Mouse (Mus musculus) stomach, embryonic 16.5 days (tissue): ENCODE results near the gene Pacsin2. TPM values are rescaled to one million over a fixed set of nuclear protein-coding genes. Genes with fewer than 3 reads are reported as not detected.
"Not testable (repeated sequence)": the region's sequence is repeated elsewhere in the genome, so short reads cannot be mapped to it uniquely, and the experiment has no call there.

Source experiments
- ATAC-seq: fragments of 200-750 bp; cut with Nextera tagmentation; 2 replicates; pipeline ENCODE4 v1.8.0; 2017; ENCODE audit warnings: moderate number of reproducible peaks, moderate TSS enrichment; ENCODE audit not compliant: insufficient read depth, low FRiP score
- H3K27ac ChIP-seq: fragments of 300-500 bp; sonication (generic); 2 replicates; pipeline ENCODE4 v1.5.1; 2014; ENCODE audit warnings: low read length
- H3K27me3 ChIP-seq: fragments of 300-500 bp; sonication (generic); 2 replicates; pipeline ENCODE4 v1.6.1; 2014; ENCODE audit warnings: low read length, control low read depth, mixed read lengths; ENCODE audit not compliant: control insufficient read depth, insufficient read depth
- H3K36me3 ChIP-seq: fragments of 300-500 bp; sonication (generic); 2 replicates; pipeline ENCODE4 v1.6.1; 2014; ENCODE audit warnings: low read length; ENCODE audit not compliant: control insufficient read depth, insufficient read depth
- H3K4me1 ChIP-seq: fragments of 300-500 bp; sonication (generic); 2 replicates; pipeline ENCODE4 v1.6.1; 2014; ENCODE audit warnings: low read length, control low read depth, mixed read lengths; ENCODE audit not compliant: control insufficient read depth, insufficient read depth
- H3K4me2 ChIP-seq: fragments of 300-500 bp; sonication (generic); 2 replicates; pipeline ENCODE4 v1.6.1; 2014; ENCODE audit warnings: low read depth, low read length, mixed read lengths
- H3K4me3 ChIP-seq: fragments of 300-500 bp; sonication (generic); replicated peaks from 2 replicates; pipeline ENCODE4 v1.5.1; 2014; ENCODE audit warnings: mild to moderate bottlenecking, low read length
- H3K9ac ChIP-seq: fragments of 300-500 bp; sonication (generic); 2 replicates; pipeline ENCODE4 v1.6.1; 2014; ENCODE audit warnings: low read length
- H3K9me3 ChIP-seq: fragments of 300-500 bp; sonication (generic); replicated peaks from 2 replicates; pipeline ENCODE4 v1.6.1; 2016; ENCODE audit warnings: low read length, control low read depth; ENCODE audit not compliant: control insufficient read depth
- WGBS: fragments of 180-500 bp; shearing (Covaris S2); extraction: QIAGEN DNeasy Blood & Tissue Kit; methylation state at CpG from one replicate; pipeline ENCODE4 v1.1.7; 2014; 5-methylcytosine and 5-hydroxymethylcytosine counted together
- polyA plus RNA-seq: library from polyadenylated mRNA; unstranded; fragments of >200 nt; fragmentation: Nextera tagmentation; extraction: Ambion mirVana; gene quantifications from 2 replicates; pipeline ENCODE4 v1.2.1, GENCODE M21; 2015

Pacsin2 gene
- polyA plus RNA-seq, 1 experiment from 2014 or later, result 64.5 TPM

DNA sequence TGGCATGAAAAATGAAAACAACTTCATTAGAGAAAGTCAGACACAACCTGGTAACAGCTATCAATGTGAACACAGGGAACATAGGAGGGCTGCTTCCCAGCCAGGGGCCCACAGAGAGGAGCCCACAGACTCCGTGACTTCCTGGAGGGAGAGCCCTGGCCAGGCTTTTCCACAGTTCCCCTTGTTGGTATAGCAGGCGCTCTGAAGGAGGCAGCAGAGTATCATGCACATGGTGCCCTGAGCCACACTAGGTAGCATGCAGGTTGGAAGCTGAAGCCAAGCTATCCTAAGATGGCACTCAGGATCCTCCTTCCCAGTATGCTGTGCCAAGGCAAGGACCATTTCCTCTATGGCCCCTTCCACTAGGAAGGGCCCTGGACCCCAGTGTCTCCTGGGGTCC is 80.8 kb downstream of the Pacsin2 start:
- Histone ChIP-seq H3K27me3 (no peaks in the 10 kb centered on the region), H3K27ac (no peak overlapping the region), H3K36me3 (peaks cover 25% of the 10 kb centered on the region), H3K4me2 (no peak overlapping the region), H3K4me3 (no peak overlapping the region), H3K9me3 (0 out of 2 replicates have a peak, but pooled peaks cover 3% of the 10 kb centered on the region), H3K9ac (no peak overlapping the region), H3K4me1 (no peaks in the 10 kb centered on the region)
- no peak for ATAC-seq
- 89% methylated on average over 2 of the region's 2 CpGs for WGBS

DNA sequence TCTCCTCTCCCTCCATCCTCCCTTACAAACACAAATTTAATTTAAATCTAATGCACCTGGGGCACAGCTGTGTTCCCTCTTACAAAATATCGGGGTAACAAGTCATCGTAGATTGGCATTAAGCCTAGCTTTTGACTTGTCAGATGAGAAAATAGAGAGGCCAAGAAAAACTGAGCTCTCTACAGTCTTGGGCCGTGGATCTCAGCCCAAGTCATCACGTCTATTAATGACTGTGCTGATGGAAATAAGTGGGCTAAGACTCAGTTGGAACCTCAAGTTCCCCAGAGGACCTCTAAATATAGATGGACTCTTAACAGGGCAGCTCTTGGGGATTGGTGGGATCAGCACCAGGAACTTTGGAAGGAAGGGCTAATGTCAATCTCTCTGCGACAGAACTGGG is 81.3 kb downstream of the Pacsin2 start:
- Histone ChIP-seq H3K4me1 (no peaks in the 10 kb centered on the region), H3K27ac (no peak overlapping the region), H3K4me2 (no peak overlapping the region), H3K27me3 (no peaks in the 10 kb centered on the region), H3K9me3 (0 out of 2 replicates have a peak, but pooled peaks cover 3% of the 10 kb centered on the region), H3K9ac (no peak overlapping the region), H3K4me3 (no peak overlapping the region), H3K36me3 (peaks cover 25% of the 10 kb centered on the region)
- no peak for ATAC-seq
- 82% methylated on average over 5 of the region's 5 CpGs for WGBS

DNA sequence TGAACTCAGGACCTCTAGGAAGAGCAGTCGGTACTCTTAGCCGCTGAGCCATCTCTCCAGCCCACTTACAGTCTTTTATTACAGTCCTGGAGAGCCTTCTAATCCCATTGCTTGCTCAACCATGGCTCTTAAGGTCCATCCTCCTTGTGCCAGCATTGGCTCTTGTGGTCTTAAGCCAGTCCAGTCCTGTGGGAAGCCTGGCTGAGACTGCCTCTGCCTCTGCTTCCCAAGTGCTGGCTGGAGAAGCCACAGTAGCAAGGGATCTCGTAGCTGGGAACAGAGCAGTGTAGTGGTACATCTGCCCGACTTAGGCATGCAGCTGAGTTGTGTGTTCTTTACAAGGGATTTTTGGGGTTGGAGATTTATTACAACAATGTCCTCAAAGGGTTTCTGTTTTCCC is 81.9 kb downstream of the Pacsin2 start:
- Histone ChIP-seq H3K4me3 (no peak overlapping the region), H3K27ac (no peak overlapping the region), H3K36me3 (peaks cover 27% of the 10 kb centered on the region), H3K27me3 (no peaks in the 10 kb centered on the region), H3K4me2 (no peak overlapping the region), H3K9ac (no peak overlapping the region), H3K4me1 (no peaks in the 10 kb centered on the region), H3K9me3 (0 out of 2 replicates have a peak, but pooled peaks cover 3% of the 10 kb centered on the region)
- 93% methylated on average over 4 of the region's 4 CpGs for WGBS
- no peak for ATAC-seq

DNA sequence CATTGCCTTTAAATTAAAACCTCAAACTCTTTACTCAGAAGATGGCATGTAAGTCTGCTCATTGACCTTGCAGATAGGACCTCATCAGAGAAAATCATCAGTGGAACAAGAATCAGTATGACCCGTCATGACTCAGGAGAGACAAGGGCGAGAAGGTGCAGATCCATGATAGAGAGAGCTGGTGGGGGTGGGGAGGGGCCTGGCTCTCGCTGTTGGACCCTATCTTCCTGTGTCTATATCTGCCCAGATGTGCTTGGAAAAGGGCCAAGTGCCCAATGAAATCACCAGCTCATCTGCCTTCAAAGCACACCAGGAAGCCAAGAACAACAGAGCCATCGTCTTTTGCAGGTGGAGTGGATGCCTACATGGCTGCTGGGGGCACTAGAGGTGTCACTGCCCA is 87.3 kb downstream of the Pacsin2 start:
- H3K4me1 ChIP-seq, result 0 out of 2 replicates have a peak, but pooled peaks cover 4% of the 10 kb centered on the region
- ATAC-seq, result no peak

DNA sequence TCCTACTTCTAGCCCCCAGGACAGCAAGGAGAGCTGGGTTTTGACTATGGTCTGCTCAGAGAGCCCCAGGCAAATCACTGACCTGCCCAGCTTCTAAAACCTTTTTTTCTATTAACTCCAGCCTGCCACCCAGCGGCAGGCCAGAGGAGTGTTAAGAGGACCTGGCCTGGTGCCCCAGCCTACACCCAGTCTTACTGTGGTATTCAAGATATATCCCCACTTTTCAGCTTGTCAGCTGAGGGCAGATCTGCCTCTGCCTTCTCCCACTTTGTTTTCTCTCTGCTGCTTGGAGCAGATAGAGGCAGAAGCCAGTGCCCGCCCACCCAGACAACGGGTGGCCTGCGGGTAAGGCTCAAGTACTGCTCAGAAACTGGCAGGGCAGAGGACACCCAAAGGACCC is 89.3 kb downstream of the Pacsin2 start:
- Histone ChIP-seq H3K4me2 (no peak overlapping the region), H3K4me3 (no peak overlapping the region), H3K36me3 (peaks cover 15% of the 10 kb centered on the region; the same call in 1 of the 2 replicates), H3K9me3 (no peaks in the 10 kb centered on the region), H3K27ac (no peak overlapping the region), H3K9ac (no peak overlapping the region), H3K4me1 (0 out of 2 replicates have a peak, but pooled peaks cover 4% of the 10 kb centered on the region), H3K27me3 (no peaks in the 10 kb centered on the region)
- ATAC-seq, result no peak; the same call in 1 of the 2 replicates
- 61% methylated on average over 4 of the region's 4 CpGs for WGBS

More for the DNA sequence above, 87.3 kb downstream of the Pacsin2 start:
- H3K27me3 ChIP-seq, result no peaks in the 10 kb centered on the region
- peaks cover 15% of the 10 kb centered on the region; the same call in 1 of the 2 replicates for H3K36me3 ChIP-seq
- no peak overlapping the region for H3K27ac ChIP-seq
- WGBS, result 82% methylated on average over 4 of the region's 4 CpGs
- H3K9ac ChIP-seq, result no peak overlapping the region
- H3K9me3 ChIP-seq, result no peaks in the 10 kb centered on the region
- no peak overlapping the region for H3K4me3 ChIP-seq
- H3K4me2 ChIP-seq, result no peak overlapping the region

DNA sequence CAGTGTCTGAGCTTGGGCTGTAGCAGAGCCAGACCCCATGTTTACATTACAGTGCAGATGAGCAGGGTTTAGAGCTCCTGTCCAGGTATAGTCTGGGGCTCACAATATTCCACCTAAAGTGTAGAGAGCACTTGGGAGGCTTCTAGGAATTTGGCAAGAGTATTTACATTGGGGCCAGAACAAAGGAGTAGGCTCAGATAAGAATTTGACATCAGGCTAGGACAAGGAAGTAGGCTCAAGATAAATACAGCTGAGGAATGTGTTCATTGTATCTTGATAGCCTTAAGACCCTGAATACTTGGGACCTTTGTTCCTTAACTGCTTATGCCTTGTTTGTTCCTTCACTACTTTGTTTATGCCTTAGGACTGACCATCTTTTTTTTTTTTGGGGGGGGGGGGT is 90.3 kb downstream of the Pacsin2 start:
- Histone ChIP-seq H3K27me3 (no peaks in the 10 kb centered on the region), H3K36me3 (peaks cover 10% of the 10 kb centered on the region; the same call in 1 of the 2 replicates), H3K4me1 (0 out of 2 replicates have a peak, but pooled peaks cover 4% of the 10 kb centered on the region), H3K4me2 (no peak overlapping the region), H3K9ac (no peak overlapping the region), H3K27ac (no peak overlapping the region), H3K4me3 (no peak overlapping the region), H3K9me3 (no peaks in the 10 kb centered on the region)
- ATAC-seq, result no peak

DNA sequence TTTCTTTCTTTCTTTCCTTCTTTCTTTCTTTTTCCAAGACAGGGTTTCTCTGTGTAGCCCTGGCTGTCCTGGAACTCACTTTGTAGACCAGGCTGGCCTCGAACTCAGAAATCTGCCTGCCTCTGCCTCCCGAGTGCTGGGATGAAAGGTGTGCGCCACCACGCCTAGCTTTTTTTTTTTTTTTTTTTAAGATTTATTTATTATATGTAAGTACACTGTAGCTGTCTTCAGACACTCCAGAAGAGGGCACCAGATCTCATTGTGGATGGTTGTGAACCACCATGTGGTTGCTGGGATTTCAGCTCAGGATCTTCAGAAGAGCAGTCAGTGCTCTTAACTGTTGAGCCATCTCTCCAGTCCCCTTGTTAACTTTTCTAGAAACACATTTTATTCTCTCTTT is 95.7 kb downstream of the Pacsin2 start:
- not testable (repeated sequence) for H3K9ac ChIP-seq, H3K27me3 ChIP-seq, ATAC-seq, H3K36me3 ChIP-seq, H3K27ac ChIP-seq, H3K4me2 ChIP-seq, H3K4me3 ChIP-seq, H3K9me3 ChIP-seq, H3K4me1 ChIP-seq
- WGBS, result 85% methylated on average over 4 of the region's 4 CpGs

DNA sequence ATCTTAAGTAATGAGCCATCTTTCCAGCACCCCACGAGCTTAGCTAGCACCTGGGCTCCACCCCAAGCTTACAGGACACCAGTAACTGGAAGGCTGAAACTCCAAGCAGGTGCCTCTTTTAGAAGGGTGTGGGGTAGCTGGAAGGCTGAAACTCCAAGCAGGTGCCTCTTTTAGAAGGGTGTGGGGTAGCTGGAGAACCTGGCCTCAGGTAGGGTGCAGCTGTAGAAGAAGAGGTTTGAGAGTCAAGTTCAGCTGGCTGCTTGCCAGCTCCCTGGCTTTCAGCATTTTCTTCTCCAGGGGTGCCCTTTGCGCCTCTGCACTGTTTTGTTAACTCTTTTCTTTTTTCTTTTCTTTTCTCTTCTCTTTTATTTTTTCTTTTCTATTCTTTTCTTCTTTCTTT is 96.1 kb downstream of the Pacsin2 start:
- Histone ChIP-seq H3K4me3 (no peak overlapping the region), H3K27ac (peak overlapping the region; percentile 55), H3K36me3 (no peaks in the 10 kb centered on the region), H3K4me1 (no peaks in the 10 kb centered on the region), H3K9ac (no peak overlapping the region), H3K4me2 (no peak overlapping the region), H3K27me3 (no peaks in the 10 kb centered on the region), H3K9me3 (no peaks in the 10 kb centered on the region)
- ATAC-seq, result peak; percentile 23; the same call in 1 of the 2 replicates
- 65% methylated on average over 2 of the region's 2 CpGs for WGBS

DNA sequence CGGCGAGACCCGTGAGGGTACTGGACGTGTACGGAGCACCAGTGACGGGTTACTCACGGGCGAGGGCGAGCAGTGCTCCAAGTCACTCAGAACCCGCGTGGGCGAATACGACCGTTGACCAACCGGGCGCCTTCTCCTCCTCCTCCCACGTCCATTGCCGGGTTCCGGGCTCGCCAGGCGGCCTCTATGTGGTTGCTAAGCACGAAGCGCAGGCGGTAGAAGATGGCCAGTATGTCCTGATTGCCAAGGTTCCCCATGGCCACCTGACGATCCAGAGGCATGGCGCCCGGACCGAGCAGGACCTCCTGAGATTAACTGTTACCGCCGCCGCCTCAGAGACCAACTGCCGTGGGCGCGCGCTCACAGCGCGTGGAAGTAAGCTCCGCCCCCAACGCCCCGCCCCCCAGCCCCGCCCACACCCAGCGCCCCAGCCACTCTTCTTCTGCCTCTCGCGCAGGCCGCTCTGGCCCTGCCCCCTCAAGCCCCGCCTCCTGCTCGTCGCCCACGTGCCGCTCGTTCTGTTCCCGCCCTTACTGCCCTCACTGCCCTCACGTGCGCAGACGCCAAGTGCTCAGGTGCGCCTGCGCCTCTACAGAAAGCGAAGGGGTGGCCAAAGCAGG is 97.4 kb downstream of the Pacsin2 start:
- Histone ChIP-seq H3K4me2 (peak overlapping the region; percentile 90), H3K4me1 (no peaks in the 10 kb centered on the region), H3K36me3 (no peaks in the 10 kb centered on the region), H3K4me3 (peak overlapping the region; percentile 57), H3K27me3 (no peaks in the 10 kb centered on the region), H3K9ac (peak overlapping the region; percentile 72), H3K9me3 (no peaks in the 10 kb centered on the region), H3K27ac (no peak overlapping the region)
- whole genome bisulfite sequencing, result 11% methylated on average over 58 of the region's 58 CpGs
- ATAC-seq, result peak; percentile 95
